Mouse (Mus musculus) midbrain, embryonic 16.5 days (tissue): ENCODE measurements around the gene Cmss1. TPM values are rescaled to one million over a fixed set of nuclear protein-coding genes. Genes with fewer than 3 reads are reported as not detected.

Experiments
- ATAC-seq: fragments of 200-750 bp; cut with Nextera tagmentation; 2 replicates; pipeline ENCODE4 v1.8.0; 2017; ENCODE audit warnings: moderate TSS enrichment
- H3K27ac ChIP-seq: fragments of 300-500 bp; sonication (generic); 2 replicates; pipeline ENCODE4 v1.5.1; 2014; ENCODE audit warnings: mild to moderate bottlenecking, low read length, mixed read lengths
- H3K27me3 ChIP-seq: fragments of 300-500 bp; sonication (generic); 2 replicates; pipeline ENCODE4 v1.6.1; 2014; ENCODE audit warnings: low read depth, low read length, mixed read lengths; ENCODE audit not compliant: control insufficient read depth, insufficient read depth
- H3K36me3 ChIP-seq: fragments of 300-500 bp; sonication (generic); 2 replicates; pipeline ENCODE4 v1.6.1; 2014; ENCODE audit warnings: mild to moderate bottlenecking, low read length, moderate library complexity, mixed read lengths; ENCODE audit not compliant: control insufficient read depth, insufficient read depth
- H3K4me1 ChIP-seq: fragments of 300-500 bp; sonication (generic); 2 replicates; pipeline ENCODE4 v1.6.1; 2014; ENCODE audit warnings: mild to moderate bottlenecking, low read length, mixed read lengths; ENCODE audit not compliant: control insufficient read depth, insufficient read depth
- H3K4me2 ChIP-seq: fragments of 300-500 bp; sonication (generic); 2 replicates; pipeline ENCODE4 v1.6.1; 2014; ENCODE audit warnings: mild to moderate bottlenecking, low read length, mixed read lengths
- H3K4me3 ChIP-seq: fragments of 300-500 bp; sonication (generic); 2 replicates; pipeline ENCODE4 v1.5.1; 2014; ENCODE audit warnings: low read depth, mild to moderate bottlenecking, low read length, moderate library complexity, mixed read lengths
- H3K9ac ChIP-seq: fragments of 300-500 bp; sonication (generic); 2 replicates; pipeline ENCODE4 v1.6.1; 2014; ENCODE audit warnings: low read depth, low read length, mixed read lengths
- H3K9me3 ChIP-seq: fragments of 300-500 bp; sonication (generic); replicated peaks from 2 replicates; pipeline ENCODE4 v1.6.1; 2014; ENCODE audit warnings: mild to moderate bottlenecking, low read length, mixed read lengths; ENCODE audit not compliant: control insufficient read depth, poor library complexity, severe bottlenecking
- WGBS: fragments of 180-500 bp; shearing (Covaris S2); extraction: QIAGEN DNeasy Blood & Tissue Kit; methylation state at CpG from one replicate; pipeline ENCODE4 v1.1.7; 2014; 5-methylcytosine and 5-hydroxymethylcytosine counted together
- polyA plus RNA-seq: library from polyadenylated mRNA; unstranded; fragments of >200 nt; fragmentation: Nextera tagmentation; extraction: Ambion mirVana; gene quantifications from 2 replicates; pipeline ENCODE4 v1.2.1, GENCODE M21; 2015

Cmss1 gene
- polyA plus RNA-seq, 1 experiment from 2014 or later, result 37.4 TPM

- Histone ChIP-seq H3K4me1 (no peaks in the 10 kb centered on the region), H3K9ac (no peak overlapping the region), H3K27me3 (no peaks in the 10 kb centered on the region), H3K4me3 (no peak overlapping the region), H3K27ac (no peak overlapping the region), H3K4me2 (no peak overlapping the region), H3K36me3 (no peaks in the 10 kb centered on the region), H3K9me3 (no peaks in the 10 kb centered on the region)
- 74% methylated on average over 5 of the region's 5 CpGs for WGBS
- no peak for ATAC-seq
Observed at GRCm38 (mm10) chr16:57438288-57438685, 168.4 kb downstream of the Cmss1 start.

- no peak overlapping the region for H3K4me3 ChIP-seq
- no peaks in the 10 kb centered on the region for H3K4me1 ChIP-seq
- WGBS, result 80% methylated on average over 11 of the region's 11 CpGs
- no peaks in the 10 kb centered on the region for H3K36me3 ChIP-seq
- no peaks in the 10 kb centered on the region for H3K9me3 ChIP-seq
- no peak overlapping the region for H3K27ac ChIP-seq
- no peak overlapping the region for H3K4me2 ChIP-seq
- peak; percentile 48; the same call in 1 of the 2 replicates for ATAC-seq
- H3K9ac ChIP-seq, result no peak overlapping the region
- H3K27me3 ChIP-seq, result no peaks in the 10 kb centered on the region
Observed at GRCm38 (mm10) chr16:57437523-57438287, 169.0 kb downstream of the Cmss1 start.

- Histone ChIP-seq H3K36me3 (no peaks in the 10 kb centered on the region), H3K9me3 (no peaks in the 10 kb centered on the region), H3K4me2 (no peak overlapping the region), H3K4me1 (no peaks in the 10 kb centered on the region), H3K9ac (no peak overlapping the region), H3K4me3 (no peak overlapping the region), H3K27me3 (no peaks in the 10 kb centered on the region), H3K27ac (no peak overlapping the region)
- ATAC-seq, result no peak
- WGBS, result 81% methylated on average over 3 of the region's 3 CpGs
Observed at GRCm38 (mm10) chr16:57434640-57435039, 172.0 kb downstream of the Cmss1 start.

DNA sequence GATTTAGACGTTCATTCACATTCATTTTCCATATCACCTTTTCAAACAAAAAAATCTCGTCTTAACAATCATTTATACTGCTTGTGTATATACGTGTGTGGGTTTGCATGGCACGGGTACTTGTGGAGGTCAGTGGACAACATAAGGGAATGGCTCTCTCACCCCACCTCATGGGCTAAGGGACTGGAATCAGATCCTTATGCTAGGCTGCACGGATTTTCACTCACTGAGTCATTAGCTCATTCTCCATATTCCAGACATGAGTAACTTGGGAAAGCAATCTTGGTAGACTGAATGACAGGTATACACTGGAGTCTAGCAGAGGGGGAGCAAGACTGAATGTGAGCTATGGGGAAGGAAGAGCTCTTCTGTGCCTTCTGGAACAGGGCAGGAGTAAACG lies 173.0 kb downstream of the Cmss1 start:
- Histone ChIP-seq H3K9me3 (no peaks in the 10 kb centered on the region), H3K4me1 (no peaks in the 10 kb centered on the region), H3K9ac (no peak overlapping the region), H3K4me2 (no peak overlapping the region), H3K27ac (no peak overlapping the region), H3K27me3 (no peaks in the 10 kb centered on the region), H3K36me3 (no peaks in the 10 kb centered on the region), H3K4me3 (no peak overlapping the region)
- ATAC-seq, result no peak
- WGBS, result 90% methylated on average over 6 of the region's 6 CpGs

GRCm38 (mm10) chr16:57433173-57433572 lies 173.5 kb downstream of the Cmss1 start:
- 82% methylated on average over 4 of the region's 4 CpGs for WGBS
- no peak for ATAC-seq
- H3K36me3 ChIP-seq, result no peaks in the 10 kb centered on the region
- no peak overlapping the region for H3K27ac ChIP-seq
- H3K4me2 ChIP-seq, result no peak overlapping the region
- no peaks in the 10 kb centered on the region for H3K4me1 ChIP-seq
- no peaks in the 10 kb centered on the region for H3K27me3 ChIP-seq
- no peak overlapping the region for H3K4me3 ChIP-seq
- H3K9me3 ChIP-seq, result no peaks in the 10 kb centered on the region
- H3K9ac ChIP-seq, result no peak overlapping the region

DNA sequence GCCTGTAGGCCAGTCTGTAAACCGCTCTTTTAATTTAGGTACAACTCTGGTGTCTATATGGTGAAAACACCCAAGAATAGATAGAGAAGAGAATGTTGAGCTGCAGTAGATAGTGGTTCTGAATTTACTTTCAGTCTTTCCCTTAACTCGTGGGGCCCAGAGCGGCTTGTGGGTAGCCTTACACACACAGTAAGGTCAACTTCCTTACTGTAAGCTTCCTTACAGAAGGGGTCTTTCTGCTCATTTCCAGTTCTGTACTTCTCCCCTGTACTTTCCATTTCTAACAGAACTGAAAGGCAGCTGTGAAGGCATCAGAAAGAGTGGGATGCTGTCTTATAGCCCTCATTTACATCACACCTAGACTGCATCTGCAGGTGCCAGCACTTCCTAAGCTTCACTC lies 175.4 kb downstream of the Cmss1 start:
- no peaks in the 10 kb centered on the region for H3K27me3 ChIP-seq
- ATAC-seq, result no peak
- H3K9me3 ChIP-seq, result no peaks in the 10 kb centered on the region
- no peak overlapping the region for H3K27ac ChIP-seq
- WGBS, result 94% methylated on average over 3 of the region's 3 CpGs
- no peaks in the 10 kb centered on the region for H3K36me3 ChIP-seq
- H3K4me1 ChIP-seq, result 0 out of 2 replicates have a peak, but pooled peaks cover 2% of the 10 kb centered on the region
- no peak overlapping the region for H3K4me2 ChIP-seq
- H3K4me3 ChIP-seq, result no peak overlapping the region
- H3K9ac ChIP-seq, result no peak overlapping the region

GRCm38 (mm10) chr16:57428977-57429376 lies 177.7 kb downstream of the Cmss1 start:
- Histone ChIP-seq H3K9ac (no peak overlapping the region), H3K4me2 (no peak overlapping the region), H3K4me1 (0 out of 2 replicates have a peak, but pooled peaks cover 2% of the 10 kb centered on the region), H3K36me3 (no peaks in the 10 kb centered on the region), H3K9me3 (no peaks in the 10 kb centered on the region), H3K27ac (no peak overlapping the region), H3K27me3 (no peaks in the 10 kb centered on the region), H3K4me3 (no peak overlapping the region)
- 93% methylated on average over 5 of the region's 5 CpGs for WGBS
- no peak for ATAC-seq

DNA sequence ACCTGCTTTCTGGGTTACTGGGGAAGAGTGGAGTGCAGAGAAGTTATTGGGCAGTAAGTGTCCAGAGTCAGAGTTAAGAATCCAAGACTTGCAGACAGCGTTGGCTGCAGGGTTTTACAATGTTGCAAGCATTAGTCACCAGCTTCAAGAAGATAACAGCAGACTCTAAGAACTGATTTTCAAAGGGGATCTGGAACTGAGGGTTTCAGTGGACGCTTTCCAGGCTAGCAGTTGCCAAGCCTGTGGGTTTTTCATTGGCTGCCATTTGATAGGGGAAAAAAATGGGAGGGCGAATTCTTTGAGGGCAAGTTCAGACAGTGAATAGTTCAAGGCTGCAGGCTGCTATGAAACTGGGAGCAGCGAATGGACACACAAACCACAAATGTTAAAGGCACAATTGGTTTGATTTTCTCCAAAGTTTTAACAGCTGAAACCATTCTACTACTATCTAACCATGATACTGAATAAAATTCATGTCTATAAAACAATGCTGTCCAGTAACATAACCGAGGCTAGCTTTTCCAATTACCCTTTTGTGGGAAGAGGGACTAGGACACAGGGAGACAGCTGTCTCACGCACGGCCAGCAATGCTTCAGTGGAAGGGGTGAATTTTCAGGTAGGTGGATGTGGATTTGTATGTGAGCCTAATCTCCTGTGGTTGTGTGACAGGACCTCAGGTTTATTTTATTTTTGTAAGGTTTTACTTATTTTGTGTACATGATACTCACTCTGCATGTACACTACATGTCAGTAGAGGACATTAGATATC lies 179.0 kb downstream of the Cmss1 start:
- ATAC-seq, result no peak
- no peaks in the 10 kb centered on the region for H3K9me3 ChIP-seq
- no peaks in the 10 kb centered on the region for H3K36me3 ChIP-seq
- 83% methylated on average over 7 of the region's 7 CpGs for WGBS
- 0 out of 2 replicates have a peak, but pooled peaks cover 2% of the 10 kb centered on the region for H3K4me1 ChIP-seq
- no peak overlapping the region for H3K27ac ChIP-seq
- no peak overlapping the region for H3K9ac ChIP-seq
- H3K27me3 ChIP-seq, result no peaks in the 10 kb centered on the region
- no peak overlapping the region for H3K4me2 ChIP-seq
- H3K4me3 ChIP-seq, result no peak overlapping the region

DNA sequence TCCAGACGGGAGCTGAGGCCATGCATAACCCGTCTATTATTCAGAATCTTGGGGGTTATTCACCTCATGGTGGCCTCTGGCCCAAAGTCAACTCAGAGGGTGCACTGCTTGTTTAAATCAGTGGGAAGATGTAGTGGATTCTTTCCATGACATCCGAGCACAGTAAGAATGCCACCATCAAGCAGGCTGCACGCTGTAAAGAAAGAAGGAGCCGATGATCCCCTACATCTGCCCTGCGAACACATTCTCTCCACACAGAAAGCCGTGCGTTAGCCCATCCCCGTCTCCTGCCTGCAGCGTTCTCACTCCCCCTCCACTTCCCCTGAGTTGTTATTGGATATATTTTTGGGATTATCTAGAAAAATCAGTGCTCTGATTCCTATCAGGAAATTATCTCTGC lies 180.0 kb downstream of the Cmss1 start:
- Histone ChIP-seq H3K4me1 (0 out of 2 replicates have a peak, but pooled peaks cover 2% of the 10 kb centered on the region), H3K9me3 (no peaks in the 10 kb centered on the region), H3K4me3 (no peak overlapping the region), H3K36me3 (no peaks in the 10 kb centered on the region), H3K9ac (no peak overlapping the region), H3K27me3 (no peaks in the 10 kb centered on the region), H3K27ac (no peak overlapping the region), H3K4me2 (no peak overlapping the region)
- WGBS, result 67% methylated on average over 10 of the region's 10 CpGs
- peak; percentile 62 for ATAC-seq
